Mouse (Mus musculus) olfactory bulb, adult 2 months (tissue): ENCODE measurements around the gene Nthl1.
"Not testable (repeated sequence)": the region's sequence is repeated elsewhere in the genome, so short reads cannot be mapped to it uniquely, and the experiment has no call there.

Experiments
- CTCF ChIP-seq: fragments of 200-500 bp; IDR thresholded peaks from 2 replicates; pipeline ENCODE4 v1.5.1; 2012; ENCODE audit warnings: low read depth, mild to moderate bottlenecking, low read length, moderate library complexity; ENCODE audit not compliant: insufficient read depth
- POLR2A ChIP-seq: fragments of 200-500 bp; IDR thresholded peaks from 2 replicates; pipeline ENCODE4 v1.6.1; 2012; ENCODE audit warnings: mild to moderate bottlenecking, low read depth, low read length, moderate library complexity; ENCODE audit not compliant: insufficient read depth

- TF ChIP-seq CTCF, POLR2A: not testable (repeated sequence)
Observed at GRCm38 (mm10) chr17:24667011-24667410, 34.5 kb downstream of the Nthl1 start.
